Mouse (Mus musculus) cortical plate, adult 2 months (tissue): Measurements from ENCODE around the gene Gm20509.

Experiments
- CTCF ChIP-seq: fragments of 200-500 bp; IDR thresholded peaks from 2 replicates; pipeline ENCODE4 v1.5.1; 2011; ENCODE audit warnings: mild to moderate bottlenecking, control low read depth, low read length; ENCODE audit not compliant: insufficient read depth; ENCODE audit errors: extremely low read depth
- POLR2A ChIP-seq: fragments of 200-500 bp; IDR thresholded peaks from 2 replicates; pipeline ENCODE4 v1.6.1; 2011; ENCODE audit warnings: mild to moderate bottlenecking, low read length, control low read depth; ENCODE audit not compliant: insufficient read depth; ENCODE audit errors: extremely low read depth

DNA sequence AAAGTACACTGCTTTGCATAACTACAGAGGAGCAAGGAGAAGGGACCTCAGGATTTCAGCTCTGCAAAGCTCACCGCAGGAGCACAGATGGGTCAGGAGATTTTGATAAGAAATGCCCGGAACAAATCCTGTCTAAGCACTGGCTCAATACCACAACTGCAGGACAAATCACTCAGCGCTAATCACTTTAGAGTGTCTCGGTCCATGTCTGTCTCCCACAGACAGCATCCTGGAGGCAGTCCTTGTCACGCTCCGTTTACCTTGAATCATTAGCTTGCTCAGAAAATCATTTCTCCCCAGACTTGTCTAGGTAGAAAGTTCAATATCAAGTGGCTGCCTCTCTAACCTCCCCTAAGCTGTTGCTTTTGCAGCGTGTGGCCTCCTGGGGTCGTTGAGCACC is 27.6 kb downstream of the Gm20509 start:
- TF ChIP-seq CTCF, result no peak
- TF ChIP-seq POLR2A, result no peak
